Comparison of ENCODE assay signal across 18 mouse cellular contexts in genomic region chr4:55697108-55697507, GRCm38 (mm10).
DNase-seq lines count a peak whose midpoint lies in the region; ATAC-seq and TF ChIP-seq lines count a peak whose summit lies in the region.
"Had no signal": no experiment of that assay in that cellular context is flagged by ENCODE, and none has a peak within 500 bp of the region (broad histone marks: within the 10 kb centered on the region; RNA-seq: fewer than 3 reads in every experiment).

No protein-coding gene starts in this region.

- H3K9ac ChIP-seq in hindbrain, postnatal 0 days (replicated peaks; ENCODE audit: low read length), result no peak overlapping the region
- no peak overlapping the region for H3K9ac ChIP-seq in hindbrain, embryonic 11.5 days (ENCODE audit: low read depth, low read length)
- no peak overlapping the region for H3K9ac ChIP-seq in midbrain, embryonic 14.5 days (replicated peaks; ENCODE audit: low read length)
- H3K9ac ChIP-seq in midbrain, embryonic 11.5 days (ENCODE audit: low read length), result no peak overlapping the region
- H3K9ac ChIP-seq: heart, embryonic 15.5 days; kidney, embryonic 15.5 days; liver, embryonic 13.5 days had no signal

- H3K27ac ChIP-seq in hindbrain, postnatal 0 days, result no peak overlapping the region
- H3K27ac ChIP-seq in hindbrain, embryonic 11.5 days (ENCODE audit: low read depth, low read length), result no peak overlapping the region
- no peak overlapping the region for H3K27ac ChIP-seq in midbrain, embryonic 14.5 days (replicated peaks; ENCODE audit: low read depth, low read length)
- no peak overlapping the region for H3K27ac ChIP-seq in midbrain, embryonic 11.5 days (ENCODE audit: low read depth, low read length)
- H3K27ac ChIP-seq: forebrain, embryonic 10.5 days; heart, embryonic 15.5 days; kidney, embryonic 15.5 days; liver, embryonic 13.5 days; stomach, postnatal 0 days had no signal

- H3K4me2 ChIP-seq in hindbrain, postnatal 0 days (ENCODE audit: low read depth, low read length), result no peak overlapping the region
- H3K4me2 ChIP-seq in hindbrain, embryonic 11.5 days (replicated peaks; ENCODE audit: low read depth, low read length), result no peak overlapping the region
- no peak overlapping the region; the same call in 1 of the 2 replicates for H3K4me2 ChIP-seq in midbrain, embryonic 14.5 days (ENCODE audit: low read length)
- H3K4me2 ChIP-seq in midbrain, embryonic 11.5 days, result no peak overlapping the region
- H3K4me2 ChIP-seq: heart, embryonic 15.5 days; kidney, embryonic 15.5 days; liver, embryonic 13.5 days had no signal

- H3K4me3 ChIP-seq in hindbrain, postnatal 0 days (ENCODE audit: low read length), result no peak overlapping the region
- H3K4me3 ChIP-seq in hindbrain, embryonic 11.5 days (ENCODE audit: low read depth, low read length), result no peak overlapping the region
- no peak overlapping the region for H3K4me3 ChIP-seq in midbrain, embryonic 14.5 days (replicated peaks; ENCODE audit: low read depth, low read length)
- H3K4me3 ChIP-seq in midbrain, embryonic 11.5 days (ENCODE audit: low read depth, low read length), result no peak overlapping the region
- H3K4me3 ChIP-seq: forebrain, embryonic 10.5 days; gastrocnemius, adult 2 months; heart, embryonic 15.5 days; kidney, embryonic 15.5 days; liver, embryonic 13.5 days had no signal

- no peaks in the 10 kb centered on the region for H3K27me3 ChIP-seq in hindbrain, postnatal 0 days (ENCODE audit: insufficient read depth, low read length)
- H3K27me3 ChIP-seq in hindbrain, embryonic 11.5 days (ENCODE audit: control insufficient read depth, insufficient read depth, low read length), result no peaks in the 10 kb centered on the region
- H3K27me3 ChIP-seq in midbrain, embryonic 14.5 days (ENCODE audit: control insufficient read depth, insufficient read depth, low read length), result no peaks in the 10 kb centered on the region
- H3K27me3 ChIP-seq in midbrain, embryonic 11.5 days (ENCODE audit: control insufficient read depth, insufficient read depth, low read length), result no peaks in the 10 kb centered on the region
- H3K27me3 ChIP-seq: heart, embryonic 15.5 days; kidney, embryonic 15.5 days; liver, embryonic 13.5 days had no signal

- DNase-seq in hindbrain, postnatal 0 days (ENCODE audit: low spot score), result peak; percentile 39
- no peak for DNase-seq in hindbrain, embryonic 11.5 days (ENCODE audit: low spot score)
- peak; percentile 63 for DNase-seq in midbrain, embryonic 14.5 days
- DNase-seq in midbrain, embryonic 11.5 days (ENCODE audit: low spot score, missing footprints), result no peak
- DNase-seq in brain, embryonic 14.5 days (ENCODE audit: low read depth), result peak; percentile 37
- DNase-seq in retina, postnatal 1 day, result peak; percentile 39
- DNase-seq: cerebellum, adult 11 months; cerebellum, adult 9-11 months; liver, embryonic 13.5 days; lung, adult 2 months had no signal

- no peaks in the 10 kb centered on the region for H3K4me1 ChIP-seq in hindbrain, postnatal 0 days (ENCODE audit: insufficient read depth, low read length)
- no peaks in the 10 kb centered on the region for H3K4me1 ChIP-seq in hindbrain, embryonic 11.5 days (replicated peaks; ENCODE audit: control insufficient read depth, insufficient read depth, low read length)
- peaks cover 10% of the 10 kb centered on the region; the same call in 1 of the 2 replicates for H3K4me1 ChIP-seq in midbrain, embryonic 14.5 days (ENCODE audit: control insufficient read depth, insufficient read depth, low read length)
- H3K4me1 ChIP-seq in midbrain, embryonic 11.5 days (ENCODE audit: control insufficient read depth, insufficient read depth, low read length), result no peaks in the 10 kb centered on the region
- H3K4me1 ChIP-seq: forebrain, embryonic 10.5 days; heart, embryonic 15.5 days; kidney, embryonic 15.5 days; liver, embryonic 13.5 days had no signal

- no peak for ATAC-seq in hindbrain, postnatal 0 days
- no peak for ATAC-seq in hindbrain, embryonic 11.5 days (ENCODE audit: low FRiP score)
- no peak for ATAC-seq in midbrain, embryonic 14.5 days (ENCODE audit: low FRiP score, low TSS enrichment)
- no peak for ATAC-seq in midbrain, embryonic 11.5 days (ENCODE audit: low FRiP score)
- ATAC-seq in activated CD4-positive, CD25-positive, alpha-beta regulatory T cell, adult 4 months, result no peak
- ATAC-seq: forebrain, embryonic 16.5 days; intestine, postnatal 0 days had no signal

- H3K9me3 ChIP-seq in hindbrain, postnatal 0 days (ENCODE audit: low read length), result no peaks in the 10 kb centered on the region
- H3K9me3 ChIP-seq in hindbrain, embryonic 11.5 days (ENCODE audit: control insufficient read depth, low read length), result no peaks in the 10 kb centered on the region
- no peaks in the 10 kb centered on the region for H3K9me3 ChIP-seq in midbrain, embryonic 14.5 days (ENCODE audit: control insufficient read depth, low read length)
- no peaks in the 10 kb centered on the region for H3K9me3 ChIP-seq in midbrain, embryonic 11.5 days (ENCODE audit: control insufficient read depth, low read length)
- H3K9me3 ChIP-seq: forebrain, embryonic 10.5 days; heart, embryonic 15.5 days; kidney, embryonic 15.5 days; liver, embryonic 13.5 days had no signal

- 43% methylated on average over 12 of the region's 12 CpGs for WGBS in hindbrain, postnatal 0 days
- WGBS in hindbrain, embryonic 11.5 days, result 64% methylated on average over 12 of the region's 12 CpGs
- WGBS in midbrain, embryonic 14.5 days, result 17% methylated on average over 12 of the region's 12 CpGs
- 44% methylated on average over 12 of the region's 12 CpGs for WGBS in midbrain, embryonic 11.5 days

- H3K36me3 ChIP-seq in hindbrain, postnatal 0 days (ENCODE audit: insufficient read depth, low read length), result no peaks in the 10 kb centered on the region
- no peaks in the 10 kb centered on the region for H3K36me3 ChIP-seq in hindbrain, embryonic 11.5 days (ENCODE audit: control insufficient read depth, insufficient read depth, low read length)
- H3K36me3 ChIP-seq in midbrain, embryonic 14.5 days (ENCODE audit: control insufficient read depth, insufficient read depth, low read length), result no peaks in the 10 kb centered on the region
- H3K36me3 ChIP-seq in midbrain, embryonic 11.5 days (ENCODE audit: control insufficient read depth, insufficient read depth, low read length), result no peaks in the 10 kb centered on the region
- H3K36me3 ChIP-seq: forebrain, embryonic 10.5 days; heart, embryonic 15.5 days; kidney, embryonic 15.5 days; liver, embryonic 13.5 days had no signal

- no peak for TF ChIP-seq POLR2A in brain, embryonic 14.5 days (IDR thresholded peaks at IDR 0.05; ENCODE audit: borderline replicate concordance, extremely low read depth, insufficient read depth, insufficient read length, poor library complexity, severe bottlenecking)

- no peak for TF ChIP-seq CTCF in hindbrain, postnatal 0 days (IDR thresholded peaks at IDR 0.05; ENCODE audit: low read depth)
- TF ChIP-seq CTCF in brain, embryonic 14.5 days (IDR thresholded peaks at IDR 0.05; ENCODE audit: borderline replicate concordance, extremely low read depth, insufficient read depth, insufficient read length), result no peak

Comparison
In these comparisons a context has a peak if more than half of its experiments do, and no peak if none do; other contexts are left out.
1. DNase-seq: peak in hindbrain, postnatal 0 days (single experiment), midbrain, embryonic 14.5 days (single experiment), brain, embryonic 14.5 days (single experiment) and retina, postnatal 1 day (single experiment); none in hindbrain, embryonic 11.5 days (single experiment) and midbrain, embryonic 11.5 days (single experiment).